Mouse (Mus musculus) bone marrow macrophage, adult 2 months (primary cell): Measurements from ENCODE around the gene Iqcb1.
"Not testable (repeated sequence)": the region's sequence is repeated elsewhere in the genome, so short reads cannot be mapped to it uniquely, and the experiment has no call there.

Experiments used
- CTCF ChIP-seq: IDR thresholded peaks from 2 replicates; pipeline ENCODE4 v1.5.1; 2012; ENCODE audit warnings: low read depth, mild to moderate bottlenecking, low read length, moderate library complexity
- POLR2A ChIP-seq: IDR thresholded peaks from 2 replicates; pipeline ENCODE4 v1.6.1; 2012; ENCODE audit warnings: mild to moderate bottlenecking, low read depth, low read length, borderline replicate concordance

GRCm38 (mm10) chr16:36846894-36847293 lies 18.7 kb downstream of the Iqcb1 start:
- not testable (repeated sequence) for TF ChIP-seq CTCF, POLR2A
